Mouse (Mus musculus) lung, postnatal 0 days (tissue): ENCODE measurements around the gene Ly86. TPM values are rescaled to one million over a fixed set of nuclear protein-coding genes. Genes with fewer than 3 reads are reported as not detected.

Experiments used
- ATAC-seq: fragments of 200-750 bp; cut with Nextera tagmentation; 2 replicates; pipeline ENCODE4 v1.8.0; 2017; ENCODE audit warnings: moderate library complexity
- DNase-seq: peaks from one replicate; pipeline ENCODE4 v3.0.0-alpha.2; 2016; ENCODE audit warnings: low spot score
- H3K27ac ChIP-seq: fragments of 300-500 bp; sonication (generic); 2 replicates; pipeline ENCODE4 v1.5.1; 2014; ENCODE audit warnings: antibody characterized with exemption, mild to moderate bottlenecking, low read length, mixed read lengths
- H3K27me3 ChIP-seq: fragments of 300-500 bp; sonication (generic); replicated peaks from 2 replicates; pipeline ENCODE4 v1.6.1; 2014; ENCODE audit warnings: low read length, mixed read lengths; ENCODE audit not compliant: insufficient read depth
- H3K36me3 ChIP-seq: fragments of 300-500 bp; sonication (generic); 2 replicates; pipeline ENCODE4 v1.6.1; 2014; ENCODE audit warnings: low read length, mixed read lengths; ENCODE audit not compliant: insufficient read depth
- H3K4me1 ChIP-seq: fragments of 300-500 bp; sonication (generic); 2 replicates; pipeline ENCODE4 v1.6.1; 2014; ENCODE audit warnings: antibody characterized with exemption, low read depth, low read length, mixed read lengths; ENCODE audit not compliant: insufficient read depth
- H3K4me2 ChIP-seq: fragments of 300-500 bp; sonication (generic); replicated peaks from 2 replicates; pipeline ENCODE4 v1.6.1; 2014; ENCODE audit warnings: low read depth, mild to moderate bottlenecking, low read length, moderate library complexity, mixed read lengths
- H3K4me3 ChIP-seq: fragments of 300-500 bp; sonication (generic); 2 replicates; pipeline ENCODE4 v1.5.1; 2014; ENCODE audit warnings: low read depth, low read length
- H3K9ac ChIP-seq: fragments of 300-500 bp; sonication (generic); replicated peaks from 2 replicates; pipeline ENCODE4 v1.6.1; 2014; ENCODE audit warnings: low read depth, mild to moderate bottlenecking
- H3K9me3 ChIP-seq: fragments of 300-500 bp; sonication (generic); 2 replicates; pipeline ENCODE4 v1.6.1; 2016; ENCODE audit warnings: low read length, mixed read lengths
- CTCF ChIP-seq: IDR thresholded peaks from 2 replicates; pipeline ENCODE4 v1.5.1; 2016; ENCODE audit warnings: antibody characterized with exemption, mild to moderate bottlenecking
- EP300 ChIP-seq: IDR thresholded peaks from 2 replicates; pipeline ENCODE4 v1.6.1; 2016; ENCODE audit warnings: antibody characterized with exemption, mild to moderate bottlenecking, control low read depth
- WGBS: fragments of 180-500 bp; shearing (Covaris S2); extraction: QIAGEN DNeasy Blood & Tissue Kit; methylation state at CpG from one replicate; pipeline ENCODE4 v1.1.7; 2014; 5-methylcytosine and 5-hydroxymethylcytosine counted together
- polyA plus RNA-seq: library from polyadenylated mRNA; unstranded; fragments of >200 nt; fragmentation: Nextera tagmentation; extraction: Ambion mirVana; gene quantifications from 2 replicates; pipeline ENCODE4 v1.2.1, GENCODE M21; 2015

The Ly86 gene
- polyA plus RNA-seq = 13.8 and 15.5 TPM in 2 replicates

DNA sequence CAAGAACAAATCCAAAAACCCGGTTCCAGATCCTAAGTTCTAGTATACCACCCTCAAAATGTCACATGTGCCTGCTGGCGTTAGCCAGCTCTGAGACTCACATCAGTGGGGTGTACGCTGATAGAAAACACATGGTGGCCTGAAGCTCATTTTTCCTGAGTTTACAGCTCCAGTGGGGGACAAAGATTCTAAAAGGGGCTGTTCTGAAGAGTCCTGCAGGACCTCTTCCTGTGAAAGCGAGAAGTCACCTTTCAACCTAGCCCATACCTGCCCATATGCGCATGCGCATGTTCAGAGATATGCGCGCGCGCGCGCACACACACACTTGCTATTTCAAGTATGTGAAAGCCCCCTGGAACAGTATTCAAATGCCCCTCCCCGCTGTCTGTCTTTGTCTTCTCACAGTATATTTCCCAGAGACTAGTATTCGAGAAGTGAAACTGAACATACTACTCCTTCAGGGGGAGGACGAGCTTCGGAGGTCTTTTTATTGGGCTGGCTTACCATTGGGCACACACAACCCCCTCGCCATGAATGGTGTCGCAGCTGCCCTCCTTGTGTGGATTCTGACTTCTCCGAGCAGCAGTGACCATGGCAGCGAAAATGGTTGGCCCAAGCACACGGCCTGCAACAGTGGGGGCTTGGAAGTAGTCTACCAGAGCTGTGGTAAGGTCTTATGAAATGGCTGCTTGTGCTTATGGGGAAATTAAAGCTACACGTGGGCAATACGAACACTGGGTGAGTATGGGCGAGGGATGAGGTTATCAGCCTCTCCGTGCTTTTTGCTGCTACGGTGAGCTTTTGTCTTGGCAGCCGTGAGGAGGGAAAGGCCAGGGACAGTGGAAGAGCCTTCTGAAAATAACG, at the start of gene Ly86:
Gene Ly86 (plus strand): TSS at position 300 of the 864 bp plus-strand sequence.
- ATAC-seq (peak; percentile 76), DNase-seq (peak; percentile 70)
- 82% methylated on average over 28 of the region's 28 CpGs for WGBS
- Histone ChIP-seq H3K9me3 (no peaks in the 10 kb centered on the region), H3K4me2 (no peak within 1 kb of the TSS), H3K4me3 (no peak within 1 kb of the TSS), H3K9ac (no peak within 1 kb of the TSS), H3K27ac (peak within 1 kb of the TSS; percentile 64), H3K4me1 (no peaks in the 10 kb centered on the region), H3K27me3 (no peaks in the 10 kb centered on the region), H3K36me3 (no peaks in the 10 kb centered on the region)
- TF ChIP-seq EP300 (peak; percentile 30; the same call in 1 of the 2 replicates), CTCF (no peak)

GRCm38 (mm10) chr13:37297886-37298285, 47.1 kb upstream of the Ly86 start:
- ATAC-seq = no peak
- Histone ChIP-seq H3K4me2 (no peak overlapping the region), H3K4me1 (no peaks in the 10 kb centered on the region), H3K36me3 (no peaks in the 10 kb centered on the region), H3K4me3 (no peak overlapping the region), H3K27ac (no peak overlapping the region), H3K9me3 (no peaks in the 10 kb centered on the region), H3K9ac (no peak overlapping the region), H3K27me3 (no peaks in the 10 kb centered on the region)
- TF ChIP-seq EP300 (no peak), CTCF (no peak)
- WGBS = 65% methylated on average over 5 of the region's 5 CpGs
- DNase-seq = no peak

GRCm38 (mm10) chr13:37298856-37299255, 46.2 kb upstream of the Ly86 start:
- Histone ChIP-seq H3K9me3 (no peaks in the 10 kb centered on the region), H3K4me3 (no peak overlapping the region), H3K27ac (no peak overlapping the region), H3K4me2 (no peak overlapping the region), H3K9ac (no peak overlapping the region), H3K4me1 (no peaks in the 10 kb centered on the region), H3K36me3 (no peaks in the 10 kb centered on the region), H3K27me3 (no peaks in the 10 kb centered on the region)
- DNase-seq = no peak
- no peak for ATAC-seq
- TF ChIP-seq CTCF (no peak), EP300 (no peak)
- 31% methylated on average over 1 of the region's 1 CpGs for WGBS

GRCm38 (mm10) chr13:37302877-37303276, 42.1 kb upstream of the Ly86 start:
- no peak for ATAC-seq
- Histone ChIP-seq H3K9ac (no peak overlapping the region), H3K4me1 (no peaks in the 10 kb centered on the region), H3K36me3 (no peaks in the 10 kb centered on the region), H3K27ac (no peak overlapping the region), H3K9me3 (no peaks in the 10 kb centered on the region), H3K4me2 (no peak overlapping the region), H3K27me3 (no peaks in the 10 kb centered on the region), H3K4me3 (no peak overlapping the region)
- WGBS = 30% methylated on average over 5 of the region's 5 CpGs
- no peak for TF ChIP-seq CTCF
- no peak for TF ChIP-seq EP300
- DNase-seq = no peak

DNA sequence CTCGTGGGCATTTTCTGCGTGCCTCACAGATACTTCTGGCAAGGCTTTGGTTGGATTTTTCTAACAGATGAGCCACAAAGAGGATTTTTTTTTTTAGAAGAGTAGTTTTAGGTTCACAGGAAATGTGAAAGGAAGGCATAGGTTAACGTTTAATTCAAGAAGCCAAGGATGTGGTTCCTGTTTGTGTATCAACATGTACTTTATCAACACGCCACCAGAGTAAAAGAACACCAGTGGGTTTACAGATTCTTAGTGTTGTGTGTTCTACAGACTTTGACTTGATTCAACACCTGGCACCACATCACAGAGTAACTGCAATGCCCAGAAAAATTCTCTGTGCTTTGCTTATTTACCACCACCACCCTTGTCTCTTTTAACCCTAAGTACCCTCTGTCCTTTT, 37.0 kb upstream of the Ly86 start:
- no peak for ATAC-seq
- Histone ChIP-seq H3K27me3 (no peaks in the 10 kb centered on the region), H3K9me3 (no peaks in the 10 kb centered on the region), H3K36me3 (no peaks in the 10 kb centered on the region), H3K4me1 (peaks cover 4% of the 10 kb centered on the region; the same call in 1 of the 2 replicates), H3K4me2 (no peak overlapping the region), H3K4me3 (no peak overlapping the region), H3K9ac (no peak overlapping the region), H3K27ac (no peak overlapping the region)
- no peak for DNase-seq
- 63% methylated on average over 4 of the region's 4 CpGs for WGBS
- TF ChIP-seq EP300 (no peak), CTCF (no peak)

GRCm38 (mm10) chr13:37309296-37309695, 35.7 kb upstream of the Ly86 start:
- Histone ChIP-seq H3K9ac (no peak overlapping the region), H3K27ac (no peak overlapping the region), H3K4me2 (no peak overlapping the region), H3K9me3 (no peaks in the 10 kb centered on the region), H3K36me3 (no peaks in the 10 kb centered on the region), H3K27me3 (no peaks in the 10 kb centered on the region), H3K4me1 (peaks cover 4% of the 10 kb centered on the region; the same call in 1 of the 2 replicates), H3K4me3 (no peak overlapping the region)
- no peak for ATAC-seq
- no peak for DNase-seq
- 37% methylated on average over 5 of the region's 5 CpGs for WGBS
- TF ChIP-seq EP300 (no peak), CTCF (no peak)
